Mouse (Mus musculus) left cerebral cortex, adult 2 months (tissue): ENCODE data around the gene Podnl1. TPM values are rescaled to one million over a fixed set of nuclear protein-coding genes. Genes with fewer than 3 reads are reported as not detected.

Experiments
- DNase-seq, 2 experiments: peaks; one replicate each; pipeline ENCODE4 v3.0.0; 2021 to 2022; ENCODE audit warnings: low spot score in 2 of 2, mixed read lengths in 1 of 2; ENCODE audit errors: extremely low spot score in 1 of 2
- H3K27ac ChIP-seq: fragments of 200-600 bp; 2 replicates; pipeline ENCODE4 v1.8.1; 2022
- H3K4me3 ChIP-seq: fragments of 200-600 bp; 2 replicates; pipeline ENCODE4 v1.8.1; 2022
- CTCF ChIP-seq: fragments of 200-600 bp; IDR thresholded peaks from 2 replicates; pipeline ENCODE4 v1.8.1; 2022; ENCODE audit warnings: antibody characterized with exemption, mild to moderate bottlenecking, moderate library complexity
- intact Hi-C: fragments of 180-260 bp; cut with DNase I; formaldehyde crosslinking; loops from one replicate; pipeline ENCODE4 v1.15.1; 2025
- long read RNA-seq, 2 experiments: library from polyadenylated mRNA; stranded (forward); transcript quantifications; one replicate each; pipeline ENCODE4 v2.0.0; 2021; ENCODE audit warnings: borderline mapping rate in 2 of 2
- total RNA-seq, 2 experiments: library from RNA; stranded (reverse); gene quantifications; 2 replicates each; pipeline ENCODE4 v1.2.3; 2021

Gene Podnl1
- total RNA-seq, result not detected
- long read RNA-seq, experiment 1, result 0 reads
- long read RNA-seq, experiment 2, result 0 reads

- H3K27ac ChIP-seq, result no peak within 1 kb of the TSS
- H3K4me3 ChIP-seq, result no peak within 1 kb of the TSS
- no peak for DNase-seq
- intact Hi-C loops, result no loop called here
- no peak for TF ChIP-seq CTCF
Measured at GRCm38 (mm10) chr8:84125656-84126055, at the start of gene Podnl1. Podnl1 (plus strand) TSS chr8:84125989.

- Histone ChIP-seq H3K27ac (no peak overlapping the region), H3K4me3 (no peak overlapping the region)
- DNase-seq, result no peak
- intact Hi-C loops, result no loop called here
- no peak; the same call in 1 of the 2 replicates for TF ChIP-seq CTCF
Measured at GRCm38 (mm10) chr8:84076412-84076811, 49.4 kb upstream of the Podnl1 start.

- intact Hi-C loops, result no loop called here
- no peak for TF ChIP-seq CTCF
- Histone ChIP-seq H3K27ac (no peak overlapping the region), H3K4me3 (no peak overlapping the region)
- no peak for DNase-seq
Measured at GRCm38 (mm10) chr8:84076849-84077248, 48.9 kb upstream of the Podnl1 start.

GRCm38 (mm10) chr8:84079206-84079605 is 46.6 kb upstream of the Podnl1 start:
- TF ChIP-seq CTCF, result no peak
- no peak for DNase-seq
- intact Hi-C loops, result no loop called here
- H3K27ac ChIP-seq, result no peak overlapping the region
- no peak overlapping the region for H3K4me3 ChIP-seq

- TF ChIP-seq CTCF, result no peak; the same call in 1 of the 2 replicates
- DNase-seq, result no peak
- H3K4me3 ChIP-seq, result no peak overlapping the region
- intact Hi-C loops, result no loop called here
- no peak overlapping the region for H3K27ac ChIP-seq
Measured at GRCm38 (mm10) chr8:84083829-84084241, 42.0 kb upstream of the Podnl1 start.

GRCm38 (mm10) chr8:84084341-84085115 is 41.3 kb upstream of the Podnl1 start:
- no peak for TF ChIP-seq CTCF
- Histone ChIP-seq H3K4me3 (no peak overlapping the region), H3K27ac (no peak overlapping the region)
- intact Hi-C loops, result no loop called here
- DNase-seq, result no peak

- Histone ChIP-seq H3K4me3 (no peak overlapping the region), H3K27ac (no peak overlapping the region)
- intact Hi-C loops, result no loop called here
- DNase-seq, result no peak
- no peak for TF ChIP-seq CTCF
Measured at GRCm38 (mm10) chr8:84087156-84087555, 38.6 kb upstream of the Podnl1 start.

- H3K4me3 ChIP-seq, result no peak overlapping the region
- TF ChIP-seq CTCF, result no peak
- H3K27ac ChIP-seq, result no peak overlapping the region
- intact Hi-C loops, result no loop called here
- no peak for DNase-seq
Measured at GRCm38 (mm10) chr8:84087821-84088220, 38.0 kb upstream of the Podnl1 start.

GRCm38 (mm10) chr8:84089277-84089676 is 36.5 kb upstream of the Podnl1 start:
- no peak overlapping the region for H3K27ac ChIP-seq
- intact Hi-C loops, result no loop called here
- no peak for TF ChIP-seq CTCF
- H3K4me3 ChIP-seq, result no peak overlapping the region
- DNase-seq, result no peak

- no peak for DNase-seq
- H3K4me3 ChIP-seq, result no peak overlapping the region
- TF ChIP-seq CTCF, result no peak
- intact Hi-C loops, result no loop called here
- no peak overlapping the region for H3K27ac ChIP-seq
Measured at GRCm38 (mm10) chr8:84090585-84090984, 35.2 kb upstream of the Podnl1 start.

- Histone ChIP-seq H3K27ac (no peak overlapping the region), H3K4me3 (no peak overlapping the region)
- no peak for DNase-seq
- no peak for TF ChIP-seq CTCF
- intact Hi-C loops, result no loop called here
Measured at GRCm38 (mm10) chr8:84096061-84096460, 29.7 kb upstream of the Podnl1 start.

- no peak overlapping the region for H3K4me3 ChIP-seq
- no peak for DNase-seq
- TF ChIP-seq CTCF, result no peak
- intact Hi-C loops, result no loop called here
- no peak overlapping the region for H3K27ac ChIP-seq
Measured at GRCm38 (mm10) chr8:84098376-84098775, 27.4 kb upstream of the Podnl1 start.

GRCm38 (mm10) chr8:84101476-84102270 is 24.1 kb upstream of the Podnl1 start:
- Histone ChIP-seq H3K4me3 (no peak overlapping the region), H3K27ac (no peak overlapping the region)
- TF ChIP-seq CTCF, result no peak
- DNase-seq, result no peak
- intact Hi-C loops, result no loop called here
